Mouse (Mus musculus) heart, adult 11 months (tissue): Measurements from ENCODE around the gene Gm42674.

Experiments used
- DNase-seq: peaks from one replicate; pipeline ENCODE4 v3.0.0; 2022

Gm42674 gene

GRCm38 (mm10) chr3:90626266-90627021, 24.7 kb downstream of the Gm42674 start:
- DNase-seq = peak; percentile 25

- DNase-seq = peak; percentile 46
Observed at GRCm38 (mm10) chr3:90627366-90627765, 25.7 kb downstream of the Gm42674 start.

DNA sequence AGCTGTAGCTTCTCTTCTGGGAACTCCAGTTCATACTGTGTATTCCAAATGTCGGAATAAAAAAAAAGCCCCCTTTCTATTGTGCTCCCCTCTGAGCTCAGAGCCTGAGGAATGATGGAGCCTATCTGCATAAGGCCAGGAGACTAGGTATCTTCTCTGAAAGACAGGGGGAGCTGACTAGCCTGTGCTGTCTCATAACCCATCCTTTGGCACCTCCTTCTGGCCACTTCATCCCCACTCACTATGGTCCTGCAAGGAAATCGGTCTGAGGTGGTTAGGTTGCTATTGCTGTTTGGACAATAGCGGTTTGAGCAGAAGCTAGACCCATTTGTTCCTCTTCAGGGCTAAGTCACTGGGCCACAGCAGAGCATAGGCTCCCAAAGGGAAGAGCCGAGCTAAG, 26.1 kb downstream of the Gm42674 start:
- DNase-seq = peak; percentile 80

DNA sequence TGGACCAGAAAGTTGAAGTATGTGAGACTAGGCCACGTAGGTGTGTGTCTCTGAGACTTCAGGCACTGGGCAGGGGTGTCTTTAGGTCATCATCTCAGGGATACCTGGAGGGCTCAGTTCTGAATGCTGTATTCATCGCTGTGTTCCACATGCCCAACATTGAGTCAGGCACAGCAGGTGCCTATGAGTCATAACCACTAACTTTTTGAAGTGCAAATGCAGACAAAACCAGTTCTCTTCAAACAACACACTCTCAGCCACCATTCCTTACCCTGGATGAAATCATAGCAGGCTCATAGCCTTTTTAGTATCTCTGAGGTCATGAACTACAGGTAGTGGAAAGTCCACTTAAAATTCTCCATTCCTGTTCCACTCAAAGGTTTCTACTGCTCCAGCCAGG, 27.6 kb downstream of the Gm42674 start:
- DNase-seq = peak; percentile 52

DNA sequence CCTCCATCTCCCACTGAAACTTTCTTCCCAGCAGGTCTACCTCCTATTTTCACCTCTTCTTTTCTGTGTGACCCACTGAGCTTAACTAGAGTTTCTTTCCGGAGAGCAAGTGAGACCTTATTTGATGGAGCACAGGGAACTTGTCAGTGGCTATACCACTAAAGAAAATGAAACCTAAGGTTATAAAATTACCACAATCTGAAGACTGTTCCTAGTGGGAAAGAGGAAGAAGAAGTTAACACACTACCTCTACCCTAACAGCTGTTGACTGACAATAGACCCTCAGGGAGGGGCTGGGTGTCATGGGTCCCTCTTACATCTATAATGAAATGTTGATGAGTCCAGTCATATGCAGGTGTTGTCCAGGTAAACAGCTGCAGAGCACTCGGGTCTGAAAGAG, 30.3 kb downstream of the Gm42674 start:
- no peak for DNase-seq

GRCm38 (mm10) chr3:90638511-90639275, 37.0 kb downstream of the Gm42674 start:
- DNase-seq = peak; percentile 88

DNA sequence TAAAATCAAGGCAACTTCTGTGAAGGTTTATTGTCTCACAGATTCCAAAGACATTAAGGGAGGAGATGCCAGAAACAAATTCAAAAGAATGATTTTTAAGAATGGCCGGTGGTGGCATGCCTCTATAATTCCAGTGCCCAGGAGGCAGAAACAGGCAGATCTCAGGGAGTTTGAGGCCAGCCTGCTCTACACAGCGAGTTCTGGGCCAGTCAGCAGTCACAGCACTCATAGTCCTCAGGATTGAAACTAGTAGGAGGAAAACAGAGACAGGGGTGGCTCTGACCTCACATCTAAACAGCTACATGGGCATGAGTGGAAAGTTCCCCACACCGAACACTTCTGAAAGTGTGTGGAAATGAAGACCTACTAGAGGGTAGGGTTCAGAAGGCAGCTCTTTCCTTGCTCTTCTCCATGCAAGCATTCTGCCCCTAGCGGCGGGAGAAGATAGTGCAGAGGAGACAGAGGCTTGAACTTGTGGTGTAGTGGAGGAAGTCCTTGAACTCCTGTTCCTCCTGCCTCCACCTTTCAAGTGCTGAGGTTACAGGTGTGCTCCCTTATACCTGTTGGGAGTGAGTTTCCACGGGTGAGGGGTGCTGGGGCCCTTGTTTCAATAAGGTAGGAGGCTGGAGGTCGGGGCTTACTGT, 37.9 kb downstream of the Gm42674 start:
- peak; percentile 88 for DNase-seq

DNA sequence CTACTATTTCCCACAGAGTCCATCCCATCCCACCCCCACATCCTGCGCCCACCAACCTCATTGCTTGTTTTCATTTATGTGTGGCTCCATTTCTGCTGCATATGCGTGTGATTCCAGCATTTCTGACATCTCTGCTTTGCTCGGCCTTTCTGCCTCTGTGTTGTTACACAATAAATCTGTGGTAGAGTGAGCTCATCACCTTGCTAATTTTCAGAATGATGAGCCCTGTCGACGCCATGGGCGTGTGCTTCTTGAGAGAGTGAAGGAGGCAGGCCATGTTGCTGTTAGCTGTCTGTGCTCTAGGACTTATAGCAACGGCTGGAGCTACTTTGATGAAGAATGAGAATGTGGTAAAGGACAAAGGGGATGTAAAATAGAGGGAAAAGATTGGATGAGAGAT, 39.3 kb downstream of the Gm42674 start:
- peak; percentile 64 for DNase-seq

DNA sequence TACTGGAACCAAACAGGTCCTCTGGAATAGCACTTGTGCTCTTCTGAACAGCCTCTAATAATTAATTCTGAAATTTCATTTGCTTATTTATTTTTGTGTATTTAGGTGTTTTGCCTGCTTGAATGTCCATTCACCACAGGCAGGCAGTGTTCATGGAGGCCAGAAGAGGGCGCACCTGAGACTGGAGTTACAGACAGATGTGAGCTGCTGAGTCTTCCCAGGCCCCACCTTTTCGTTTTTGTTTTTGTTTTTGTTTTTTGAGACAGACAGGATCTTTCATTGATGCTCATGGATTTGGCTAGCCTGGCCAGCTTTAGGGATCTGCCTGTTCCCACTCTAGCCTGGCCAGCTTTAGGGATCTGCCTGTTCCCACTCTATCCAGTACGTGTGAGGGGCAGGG, 42.5 kb downstream of the Gm42674 start:
- peak; percentile 88 for DNase-seq

DNA sequence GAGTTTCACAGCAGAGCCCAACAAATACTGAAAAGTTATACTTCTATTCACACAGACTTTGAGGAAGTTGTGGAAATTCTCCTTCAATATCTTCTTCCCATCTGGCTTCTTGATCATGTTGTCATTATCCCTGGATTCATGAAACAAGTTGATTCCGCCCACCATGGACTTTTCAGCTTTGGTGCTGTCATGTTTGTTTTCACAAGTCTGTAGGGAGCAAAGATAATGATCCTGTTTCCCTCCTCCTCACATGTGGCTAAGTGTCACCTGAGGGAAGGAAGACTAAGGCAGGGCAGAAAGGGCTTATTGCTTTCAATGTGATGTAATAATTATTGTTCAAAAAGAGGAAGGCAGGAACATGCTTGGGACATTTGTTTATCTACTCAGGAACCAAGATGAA, 45.6 kb downstream of the Gm42674 start:
- DNase-seq = peak; percentile 24

DNA sequence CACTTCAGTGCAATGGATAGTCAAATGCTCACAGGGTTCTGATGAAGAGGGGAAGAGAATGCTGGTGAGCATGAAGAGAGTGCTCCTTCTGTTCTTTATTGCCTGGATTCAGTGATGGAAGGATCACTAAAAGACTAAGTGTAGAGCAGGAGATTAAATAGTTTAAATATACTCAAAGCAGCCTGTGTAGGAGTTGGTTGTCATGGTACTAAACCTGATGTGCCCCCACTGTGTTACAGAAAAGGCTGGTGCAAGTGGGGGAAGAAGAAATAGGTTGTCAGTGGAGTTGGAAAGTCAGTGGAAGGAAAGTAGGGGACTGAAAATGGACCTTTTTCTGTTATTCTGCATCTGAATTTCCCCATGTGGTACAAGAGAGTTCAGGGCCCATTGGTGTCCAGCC, 47.3 kb downstream of the Gm42674 start:
- peak; percentile 33 for DNase-seq

DNA sequence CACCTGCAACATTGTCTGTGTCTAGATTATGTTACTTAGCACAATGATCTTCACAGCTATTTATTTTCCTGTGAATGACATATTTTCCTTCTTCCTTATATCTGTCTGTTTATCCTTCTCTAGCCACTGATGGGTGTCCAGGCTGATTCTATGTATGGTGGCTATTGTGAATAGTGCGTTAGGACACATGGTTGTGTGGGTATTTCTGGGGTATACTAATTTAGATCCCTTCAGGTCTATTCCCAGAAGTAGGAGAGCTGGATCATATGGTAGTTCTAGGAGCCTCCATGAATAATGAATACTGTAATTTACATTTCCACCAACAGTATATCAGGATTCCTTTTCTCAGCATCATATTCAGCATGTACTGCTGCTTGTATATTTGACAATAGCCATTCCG, 48.1 kb downstream of the Gm42674 start:
- peak; percentile 59 for DNase-seq

DNA sequence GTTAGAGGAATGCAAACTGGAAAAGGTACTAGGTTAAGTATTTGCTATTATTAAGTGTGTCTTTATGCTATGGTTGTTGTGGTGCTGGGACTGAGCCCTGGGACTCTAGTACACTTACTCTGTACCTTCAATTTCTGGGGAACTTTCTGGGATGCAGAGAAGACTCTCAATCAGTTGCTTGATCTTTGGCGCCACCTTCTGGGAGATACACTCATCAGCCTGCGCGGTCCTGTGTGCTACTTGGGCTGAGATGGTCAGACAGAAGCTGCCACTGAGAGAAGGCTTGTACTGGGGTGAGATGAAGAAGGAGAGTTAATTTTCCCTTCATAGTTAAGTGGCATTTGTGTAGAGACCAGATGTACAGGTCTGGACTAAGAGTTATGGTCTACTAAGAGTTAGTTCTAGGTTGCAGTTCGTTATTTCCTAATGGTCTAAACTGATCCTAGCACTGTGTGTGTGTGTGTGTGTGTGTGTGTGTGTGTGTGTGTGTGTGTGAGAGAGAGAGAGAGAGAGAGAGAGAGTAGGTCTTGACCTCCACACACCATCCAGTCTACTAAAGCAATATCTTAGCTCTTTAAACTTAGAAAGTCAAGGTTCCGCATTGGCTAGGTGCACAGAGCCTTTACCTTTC, 51.3 kb downstream of the Gm42674 start:
- peak; percentile 90 for DNase-seq

DNA sequence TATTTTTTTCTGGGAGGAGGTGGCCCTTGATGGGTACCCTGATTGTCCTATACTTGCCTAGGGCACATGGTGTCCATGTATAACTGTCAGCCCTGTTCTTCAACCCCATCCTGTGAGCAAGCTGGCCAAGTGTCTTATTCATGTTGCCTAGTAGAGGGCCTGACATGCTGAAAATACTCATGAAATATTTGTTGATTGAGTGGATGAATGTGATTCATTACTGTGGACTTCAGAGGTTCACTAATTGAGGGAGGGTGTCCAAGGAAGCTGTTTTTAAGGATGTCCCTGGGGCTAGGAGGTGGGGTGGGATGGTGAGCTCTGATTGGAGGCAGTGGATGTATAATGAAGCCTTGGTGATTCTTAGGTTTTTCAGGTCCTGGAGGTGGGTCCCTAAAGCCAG, 52.0 kb downstream of the Gm42674 start, which contains the start of gene S100a7a:
Gene S100a7a, plus strand, starts transcription at position 301 of the 400 bp plus-strand sequence.
- peak; percentile 74 for DNase-seq
